Comparison of ENCODE assay signal across 24 mouse cellular contexts in the genomic region with DNA sequence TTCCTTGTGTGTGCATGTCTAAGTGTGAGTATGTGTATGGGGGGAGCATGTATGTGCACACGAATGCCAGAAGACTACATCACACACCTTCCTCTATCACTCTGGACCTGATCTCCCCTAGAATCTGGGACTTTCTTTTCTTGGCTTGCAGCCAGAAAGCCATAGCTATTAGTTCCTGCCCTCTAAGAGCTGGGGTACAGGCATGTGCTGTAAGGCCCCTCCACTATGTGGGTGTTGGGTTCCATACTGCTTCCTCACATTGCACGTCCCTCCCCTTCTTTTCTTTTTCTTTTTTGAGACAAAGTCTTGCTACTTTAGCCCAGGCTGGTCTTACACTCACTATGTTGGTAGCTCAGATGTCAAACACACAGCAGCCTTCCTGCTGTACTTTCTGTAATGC. TPM values are rescaled to one million over a fixed set of nuclear protein-coding genes. Genes with fewer than 3 reads are reported as not detected.
DNase-seq lines count a peak whose midpoint lies in the region; ATAC-seq and TF ChIP-seq lines count a peak whose summit lies in the region.
"Had no signal": no experiment of that assay in that cellular context is flagged by ENCODE, and none has a peak within 500 bp of the region (broad histone marks: within the 10 kb centered on the region; RNA-seq: fewer than 3 reads in every experiment).

No protein-coding gene starts in this region.

- TF ChIP-seq CTCF in ES-Bruce4 (IDR thresholded peaks at IDR 0.05; ENCODE audit: low read depth, low read length), result no peak

- H3K4me2 ChIP-seq in embryonic facial prominence, embryonic 13.5 days, result no peak overlapping the region
- no peak overlapping the region for H3K4me2 ChIP-seq in intestine, embryonic 15.5 days (replicated peaks)
- H3K4me2 ChIP-seq: embryonic facial prominence, embryonic 12.5 days; forebrain, embryonic 13.5 days; forebrain, embryonic 15.5 days had no signal

- no peak overlapping the region for H3K9ac ChIP-seq in ES-Bruce4 (ENCODE audit: low read depth, poor library complexity, severe bottlenecking)
- H3K9ac ChIP-seq in embryonic facial prominence, embryonic 13.5 days, result no peak overlapping the region
- no peak overlapping the region for H3K9ac ChIP-seq in intestine, embryonic 15.5 days
- H3K9ac ChIP-seq: embryonic facial prominence, embryonic 12.5 days; forebrain, embryonic 13.5 days; forebrain, embryonic 15.5 days; forebrain, postnatal 0 days had no signal

- TF ChIP-seq EP300 in ES-Bruce4 (IDR thresholded peaks at IDR 0.05; ENCODE audit: insufficient read depth, low read depth, low read length), result no peak

- no peaks in the 10 kb centered on the region for H3K27me3 ChIP-seq in ES-Bruce4 (ENCODE audit: control insufficient read depth, insufficient read depth, low read length, poor library complexity, severe bottlenecking)
- no peaks in the 10 kb centered on the region for H3K27me3 ChIP-seq in embryonic facial prominence, embryonic 13.5 days
- no peaks in the 10 kb centered on the region for H3K27me3 ChIP-seq in intestine, embryonic 15.5 days (replicated peaks)
- H3K27me3 ChIP-seq: embryonic facial prominence, embryonic 12.5 days; forebrain, embryonic 13.5 days; forebrain, embryonic 15.5 days; Patski had no signal

- peak overlapping the region; percentile 30; the same call in 1 of the 2 replicates for H3K27ac ChIP-seq in ES-Bruce4 (ENCODE audit: insufficient read depth, low read length)
- no peak overlapping the region for H3K27ac ChIP-seq in embryonic facial prominence, embryonic 13.5 days
- H3K27ac ChIP-seq in intestine, embryonic 15.5 days, result no peak overlapping the region
- H3K27ac ChIP-seq: embryonic facial prominence, embryonic 12.5 days; forebrain, embryonic 13.5 days; forebrain, embryonic 15.5 days had no signal

- intact Hi-C loops in heart, postnatal 14 days (cut with DNase I), result no loop called here

- H3K4me3 ChIP-seq in ES-Bruce4 (ENCODE audit: low read depth, low read length), result no peak overlapping the region
- no peak overlapping the region for H3K4me3 ChIP-seq in embryonic facial prominence, embryonic 13.5 days
- H3K4me3 ChIP-seq in intestine, embryonic 15.5 days (replicated peaks), result no peak overlapping the region
- H3K4me3 ChIP-seq: embryonic facial prominence, embryonic 12.5 days; forebrain, embryonic 13.5 days; forebrain, embryonic 15.5 days had no signal

- no peaks in the 10 kb centered on the region for H3K4me1 ChIP-seq in ES-Bruce4 (ENCODE audit: control insufficient read depth, insufficient read depth, low read length)
- no peaks in the 10 kb centered on the region for H3K4me1 ChIP-seq in embryonic facial prominence, embryonic 13.5 days
- no peaks in the 10 kb centered on the region; the same call in 1 of the 2 replicates for H3K4me1 ChIP-seq in intestine, embryonic 15.5 days (replicated peaks)
- H3K4me1 ChIP-seq: embryonic facial prominence, embryonic 12.5 days; forebrain, embryonic 13.5 days; forebrain, embryonic 15.5 days had no signal

- peak; percentile 53; the same call in 1 of the 2 replicates for ATAC-seq in embryonic facial prominence, embryonic 13.5 days (ENCODE audit: insufficient number of reproducible peaks, insufficient read depth, low FRiP score, low TSS enrichment, low read depth)
- ATAC-seq in megakaryocyte-erythroid progenitor cell, adult 5-6 weeks (replicated peaks; ENCODE audit: low FRiP score, low TSS enrichment, poor library complexity, severe bottlenecking), result 0 out of 2 replicates have a peak, but pooled peaks have one; percentile 21
- no peak for ATAC-seq in intestine, embryonic 15.5 days
- ATAC-seq: activated CD4-positive, CD25-positive, alpha-beta regulatory T cell, adult 4 months; forebrain, embryonic 13.5 days; forebrain, embryonic 15.5 days; forebrain, postnatal 0 days; Patski had no signal

- TF ChIP-seq POLR2A in ES-Bruce4 (IDR thresholded peaks at IDR 0.05; ENCODE audit: insufficient read depth, low read length), result no peak

- no peaks in the 10 kb centered on the region for H3K9me3 ChIP-seq in ES-Bruce4 (replicated peaks; ENCODE audit: control insufficient read depth, insufficient read depth, low read length, poor library complexity, severe bottlenecking)
- no peaks in the 10 kb centered on the region for H3K9me3 ChIP-seq in embryonic facial prominence, embryonic 13.5 days
- no peaks in the 10 kb centered on the region for H3K9me3 ChIP-seq in intestine, embryonic 15.5 days
- H3K9me3 ChIP-seq: embryonic facial prominence, embryonic 12.5 days; forebrain, embryonic 13.5 days; forebrain, embryonic 15.5 days; G1E had no signal

- 56% methylated on average over 2 of the region's 2 CpGs for WGBS in embryonic facial prominence, embryonic 13.5 days
- 77% methylated on average over 2 of the region's 2 CpGs for WGBS in intestine, embryonic 15.5 days

- DNase-seq in heart, postnatal 14 days, result no peak
- DNase-seq: adrenal gland, adult 8-10 months; adrenal gland, postnatal 14 days; adrenal gland, postnatal 36 days; cerebellum, adult 11-12 months; cerebellum, adult 2 months; cerebellum, adult 9-10 months; cerebellum, postnatal 10 days; cerebellum, postnatal 25 days; forebrain, postnatal 0 days had no signal

- H3K36me3 ChIP-seq in ES-Bruce4 (ENCODE audit: control insufficient read depth, insufficient read depth, low read length, poor library complexity, severe bottlenecking), result no peaks in the 10 kb centered on the region
- H3K36me3 ChIP-seq in embryonic facial prominence, embryonic 13.5 days, result no peaks in the 10 kb centered on the region
- H3K36me3 ChIP-seq in intestine, embryonic 15.5 days, result no peaks in the 10 kb centered on the region
- H3K36me3 ChIP-seq: embryonic facial prominence, embryonic 12.5 days; forebrain, embryonic 15.5 days; G1E had no signal

RNA-seq across cellular contexts. Expression of gene Gm572, which starts 7.8 kb away (rescaled TPM):
- 0.49 TPM in 1 of 2 replicates, not detected in the other for polyA plus RNA-seq in ES-Bruce4 (2011; ENCODE audit: insufficient read depth, insufficient read length, low read depth, missing spikeins)
- not detected in 2 replicates for polyA plus RNA-seq in embryonic facial prominence, embryonic 13.5 days (2015; fragmentation: Nextera tagmentation; extraction: Ambion mirVana)
- total RNA-seq in megakaryocyte-erythroid progenitor cell, adult 5-6 weeks (2014; fragmentation: Nextera tagmentation), result not detected in 2 replicates
- total RNA-seq in megakaryocyte-erythroid progenitor cell, adult 5-6 weeks (2017), result not detected in 2 replicates
- polyA plus RNA-seq in intestine, embryonic 15.5 days (2015; fragmentation: Nextera tagmentation; extraction: Ambion mirVana), result not detected in 2 replicates
- total RNA-seq in heart, postnatal 14 days (2021), result 1 to 10 TPM; 3.1 to 4.0 TPM
- total RNA-seq: adrenal gland, adult 18-20 months; adrenal gland, adult 8-10 months; adrenal gland, postnatal 14 days; adrenal gland, postnatal 36 days; forebrain, postnatal 0 days; G1E had no signal
- polyA plus RNA-seq: activated CD4-positive, CD25-positive, alpha-beta regulatory T cell, adult 4 months; C2C12; cortical plate, adult 2 months; embryonic facial prominence, embryonic 12.5 days; forebrain, embryonic 11.5 days; forebrain, embryonic 13.5 days; forebrain, embryonic 15.5 days; forebrain, postnatal 0 days; G1E; Patski had no signal

RNA-seq across cellular contexts. Expression of gene Tardbp, which starts 8.5 kb away (rescaled TPM):
- 742 and 797 TPM in 2 replicates for polyA plus RNA-seq in ES-Bruce4 (2011; ENCODE audit: insufficient read depth, insufficient read length, low read depth, missing spikeins)
- polyA plus RNA-seq in embryonic facial prominence, embryonic 13.5 days (2015; fragmentation: Nextera tagmentation; extraction: Ambion mirVana), result 371 and 401 TPM in 2 replicates
- 456 and 583 TPM in 2 replicates for total RNA-seq in megakaryocyte-erythroid progenitor cell, adult 5-6 weeks (2014; fragmentation: Nextera tagmentation)
- 804 and 881 TPM in 2 replicates for total RNA-seq in megakaryocyte-erythroid progenitor cell, adult 5-6 weeks (2017)
- polyA plus RNA-seq in intestine, embryonic 15.5 days (2015; fragmentation: Nextera tagmentation; extraction: Ambion mirVana), result 272 and 318 TPM in 2 replicates
- 100 to 1,000 TPM; 136 to 161 TPM for total RNA-seq in heart, postnatal 14 days (2021)

RNA-seq across cellular contexts. Expression of gene Masp2, which starts 33.0 kb away (rescaled TPM):
- polyA plus RNA-seq in ES-Bruce4 (2011; ENCODE audit: insufficient read depth, insufficient read length, low read depth, missing spikeins), result 2.6 TPM in 2 replicates
- polyA plus RNA-seq in embryonic facial prominence, embryonic 13.5 days (2015; fragmentation: Nextera tagmentation; extraction: Ambion mirVana), result 0.07 and 1.1 TPM in 2 replicates
- not detected in 2 replicates for total RNA-seq in megakaryocyte-erythroid progenitor cell, adult 5-6 weeks (2014; fragmentation: Nextera tagmentation)
- 0.33 TPM in 1 of 2 replicates, not detected in the other for total RNA-seq in megakaryocyte-erythroid progenitor cell, adult 5-6 weeks (2017)
- polyA plus RNA-seq in intestine, embryonic 15.5 days (2015; fragmentation: Nextera tagmentation; extraction: Ambion mirVana), result 0.33 and 0.95 TPM in 2 replicates
- total RNA-seq in heart, postnatal 14 days (2021), result under 1 TPM; 0.32 to 0.43 TPM
- polyA plus RNA-seq: activated CD4-positive, CD25-positive, alpha-beta regulatory T cell, adult 4 months; forebrain, postnatal 0 days had no signal

RNA-seq across cellular contexts. Expression of gene Srm, which starts 44.0 kb away (rescaled TPM):
- polyA plus RNA-seq in ES-Bruce4 (2011; ENCODE audit: insufficient read depth, insufficient read length, low read depth, missing spikeins), result 131 and 143 TPM in 2 replicates
- polyA plus RNA-seq in embryonic facial prominence, embryonic 13.5 days (2015; fragmentation: Nextera tagmentation; extraction: Ambion mirVana), result 201 and 214 TPM in 2 replicates
- 261 and 281 TPM in 2 replicates for total RNA-seq in megakaryocyte-erythroid progenitor cell, adult 5-6 weeks (2014; fragmentation: Nextera tagmentation)
- 31.8 and 77.4 TPM in 2 replicates for total RNA-seq in megakaryocyte-erythroid progenitor cell, adult 5-6 weeks (2017)
- polyA plus RNA-seq in intestine, embryonic 15.5 days (2015; fragmentation: Nextera tagmentation; extraction: Ambion mirVana), result 207 and 224 TPM in 2 replicates
- 10 to 100 TPM; 14.3 to 19.8 TPM for total RNA-seq in heart, postnatal 14 days (2021)
